Mouse (Mus musculus) limb, embryonic 10.5 days (tissue): ENCODE measurements around the gene Antxr2. TPM values are rescaled to one million over a fixed set of nuclear protein-coding genes. Genes with fewer than 3 reads are reported as not detected.

Experiments
- DNase-seq: peaks from one replicate; pipeline ENCODE4 v3.0.0-alpha.2; 2017; ENCODE audit warnings: low spot score
- H3K27ac ChIP-seq: fragments of 300-500 bp; sonication (generic); 2 replicates; pipeline ENCODE4 v1.5.1; 2016; ENCODE audit warnings: mild to moderate bottlenecking
- H3K27me3 ChIP-seq: fragments of 300-500 bp; sonication (generic); 2 replicates; pipeline ENCODE4 v1.6.1; 2016; ENCODE audit warnings: low read depth, mild to moderate bottlenecking; ENCODE audit not compliant: poor library complexity, severe bottlenecking
- H3K36me3 ChIP-seq: fragments of 300-500 bp; sonication (generic); 2 replicates; pipeline ENCODE4 v1.6.1; 2016; ENCODE audit warnings: mild to moderate bottlenecking, moderate library complexity
- H3K4me1 ChIP-seq: fragments of 300-500 bp; sonication (generic); 2 replicates; pipeline ENCODE4 v1.6.1; 2016
- H3K4me3 ChIP-seq: fragments of 300-500 bp; sonication (generic); 2 replicates; pipeline ENCODE4 v1.5.1; 2016; ENCODE audit warnings: mild to moderate bottlenecking, moderate library complexity
- H3K9me3 ChIP-seq: fragments of 300-500 bp; sonication (generic); replicated peaks from 2 replicates; pipeline ENCODE4 v1.6.1; 2016; ENCODE audit warnings: mild to moderate bottlenecking
- WGBS: fragments of 180-500 bp; shearing (Covaris S2); methylation state at CpG from one replicate; pipeline ENCODE4 v1.1.7; 2016; 5-methylcytosine and 5-hydroxymethylcytosine counted together
- polyA plus RNA-seq: library from polyadenylated mRNA; unstranded; fragments of >200 nt; fragmentation: Nextera tagmentation; extraction: Ambion mirVana; gene quantifications from 2 replicates; pipeline ENCODE4 v1.2.1, GENCODE M21; 2016

The Antxr2 gene
- polyA plus RNA-seq, 1 experiment from 2014 or later = 22.3 TPM

- DNase-seq = no peak
Observed at GRCm38 (mm10) chr5:97973293-97973692, 57.5 kb downstream of the Antxr2 start.

GRCm38 (mm10) chr5:97972029-97972428 is 58.8 kb downstream of the Antxr2 start:
- 68% methylated on average over 4 of the region's 4 CpGs for WGBS
- Histone ChIP-seq H3K4me3 (no peak overlapping the region), H3K9me3 (no peaks in the 10 kb centered on the region), H3K4me1 (0 out of 2 replicates have a peak, but pooled peaks cover 2% of the 10 kb centered on the region), H3K36me3 (peaks cover 21% of the 10 kb centered on the region), H3K27me3 (no peaks in the 10 kb centered on the region), H3K27ac (no peak overlapping the region)
- DNase-seq = no peak

More at GRCm38 (mm10) chr5:97973293-97973692, 57.5 kb downstream of the Antxr2 start:
- 61% methylated on average over 1 of the region's 1 CpGs for WGBS
- peaks cover 21% of the 10 kb centered on the region for H3K36me3 ChIP-seq
- no peak overlapping the region for H3K4me3 ChIP-seq
- no peaks in the 10 kb centered on the region for H3K27me3 ChIP-seq
- 0 out of 2 replicates have a peak, but pooled peaks cover 2% of the 10 kb centered on the region for H3K4me1 ChIP-seq
- no peak overlapping the region for H3K27ac ChIP-seq
- H3K9me3 ChIP-seq = no peaks in the 10 kb centered on the region

- no peak overlapping the region for H3K4me3 ChIP-seq
- 63% methylated on average over 3 of the region's 3 CpGs for WGBS
- H3K27ac ChIP-seq = no peak overlapping the region
- 0 out of 2 replicates have a peak, but pooled peaks cover 2% of the 10 kb centered on the region for H3K4me1 ChIP-seq
- DNase-seq = no peak
- no peaks in the 10 kb centered on the region for H3K27me3 ChIP-seq
- peaks cover 21% of the 10 kb centered on the region for H3K36me3 ChIP-seq
- H3K9me3 ChIP-seq = no peaks in the 10 kb centered on the region
Observed at GRCm38 (mm10) chr5:97971236-97971635, 59.6 kb downstream of the Antxr2 start.

- no peak overlapping the region for H3K4me3 ChIP-seq
- no peak for DNase-seq
- H3K4me1 ChIP-seq = 0 out of 2 replicates have a peak, but pooled peaks cover 2% of the 10 kb centered on the region
- H3K36me3 ChIP-seq = peaks cover 19% of the 10 kb centered on the region
- H3K9me3 ChIP-seq = no peaks in the 10 kb centered on the region
- H3K27me3 ChIP-seq = no peaks in the 10 kb centered on the region
- no peak overlapping the region for H3K27ac ChIP-seq
- WGBS = 88% methylated on average over 5 of the region's 5 CpGs
Observed at GRCm38 (mm10) chr5:97967044-97967443, 63.8 kb downstream of the Antxr2 start.

- Histone ChIP-seq H3K9me3 (no peaks in the 10 kb centered on the region), H3K4me3 (no peak overlapping the region), H3K27me3 (no peaks in the 10 kb centered on the region), H3K36me3 (peaks cover 27% of the 10 kb centered on the region), H3K27ac (no peak overlapping the region), H3K4me1 (no peaks in the 10 kb centered on the region)
- no peak for DNase-seq
Observed at GRCm38 (mm10) chr5:97966101-97966500, 64.7 kb downstream of the Antxr2 start.

GRCm38 (mm10) chr5:97964444-97964843 is 66.4 kb downstream of the Antxr2 start:
- H3K27me3 ChIP-seq = no peaks in the 10 kb centered on the region
- no peaks in the 10 kb centered on the region for H3K9me3 ChIP-seq
- no peak overlapping the region for H3K27ac ChIP-seq
- DNase-seq = no peak
- H3K4me3 ChIP-seq = no peak overlapping the region
- no peaks in the 10 kb centered on the region for H3K4me1 ChIP-seq
- 82% methylated on average over 2 of the region's 2 CpGs for WGBS
- H3K36me3 ChIP-seq = peaks cover 44% of the 10 kb centered on the region

- Histone ChIP-seq H3K4me1 (no peaks in the 10 kb centered on the region), H3K36me3 (peaks cover 60% of the 10 kb centered on the region), H3K27ac (no peak overlapping the region), H3K4me3 (no peak overlapping the region), H3K27me3 (no peaks in the 10 kb centered on the region), H3K9me3 (no peaks in the 10 kb centered on the region)
- 97% methylated on average over 3 of the region's 3 CpGs for WGBS
- DNase-seq = no peak
Observed at GRCm38 (mm10) chr5:97962512-97962911, 68.3 kb downstream of the Antxr2 start.

GRCm38 (mm10) chr5:97961786-97962185 is 69.1 kb downstream of the Antxr2 start:
- Histone ChIP-seq H3K36me3 (peaks cover 66% of the 10 kb centered on the region), H3K27ac (no peak overlapping the region), H3K4me1 (no peaks in the 10 kb centered on the region), H3K4me3 (no peak overlapping the region), H3K27me3 (no peaks in the 10 kb centered on the region), H3K9me3 (no peaks in the 10 kb centered on the region)
- DNase-seq = no peak
- WGBS = 88% methylated on average over 7 of the region's 7 CpGs

GRCm38 (mm10) chr5:97959651-97960050 is 71.2 kb downstream of the Antxr2 start:
- Histone ChIP-seq H3K27me3 (no peaks in the 10 kb centered on the region), H3K4me3 (no peak overlapping the region), H3K4me1 (peaks cover 2% of the 10 kb centered on the region; the same call in 1 of the 2 replicates), H3K27ac (no peak overlapping the region), H3K36me3 (peaks cover 75% of the 10 kb centered on the region), H3K9me3 (no peaks in the 10 kb centered on the region)
- DNase-seq = no peak
- WGBS = 74% methylated on average over 2 of the region's 2 CpGs

- 85% methylated on average over 3 of the region's 3 CpGs for WGBS
- H3K36me3 ChIP-seq = peaks cover 71% of the 10 kb centered on the region
- no peaks in the 10 kb centered on the region for H3K9me3 ChIP-seq
- peaks cover 3% of the 10 kb centered on the region; the same call in 1 of the 2 replicates for H3K4me1 ChIP-seq
- no peaks in the 10 kb centered on the region for H3K27me3 ChIP-seq
- no peak overlapping the region for H3K27ac ChIP-seq
- no peak overlapping the region for H3K4me3 ChIP-seq
- DNase-seq = no peak
Observed at GRCm38 (mm10) chr5:97959010-97959409, 71.8 kb downstream of the Antxr2 start.

- Histone ChIP-seq H3K27me3 (no peaks in the 10 kb centered on the region), H3K4me1 (peaks cover 3% of the 10 kb centered on the region; the same call in 1 of the 2 replicates), H3K36me3 (peaks cover 60% of the 10 kb centered on the region), H3K9me3 (no peaks in the 10 kb centered on the region), H3K27ac (no peak overlapping the region), H3K4me3 (no peak overlapping the region)
- WGBS = 84% methylated on average over 5 of the region's 5 CpGs
- no peak for DNase-seq
Observed at GRCm38 (mm10) chr5:97957501-97957900, 73.3 kb downstream of the Antxr2 start.

- DNase-seq = no peak
- H3K4me1 ChIP-seq = peaks cover 3% of the 10 kb centered on the region; the same call in 1 of the 2 replicates
- 83% methylated on average over 5 of the region's 5 CpGs for WGBS
- H3K9me3 ChIP-seq = no peaks in the 10 kb centered on the region
- peaks cover 32% of the 10 kb centered on the region for H3K36me3 ChIP-seq
- H3K27me3 ChIP-seq = no peaks in the 10 kb centered on the region
- no peak overlapping the region for H3K4me3 ChIP-seq
- no peak overlapping the region for H3K27ac ChIP-seq
Observed at GRCm38 (mm10) chr5:97954193-97954772, 76.6 kb downstream of the Antxr2 start.

GRCm38 (mm10) chr5:97953241-97953920 is 77.5 kb downstream of the Antxr2 start:
- Histone ChIP-seq H3K27me3 (no peaks in the 10 kb centered on the region), H3K27ac (no peak overlapping the region), H3K9me3 (no peaks in the 10 kb centered on the region), H3K4me1 (peaks cover 3% of the 10 kb centered on the region; the same call in 1 of the 2 replicates), H3K4me3 (no peak overlapping the region), H3K36me3 (peaks cover 26% of the 10 kb centered on the region)
- no peak for DNase-seq
- 92% methylated on average over 11 of the region's 11 CpGs for WGBS
